Mouse (Mus musculus) megakaryocyte progenitor cell, adult 5-6 weeks (primary cell): ENCODE measurements around the gene Susd1. TPM values are rescaled to one million over a fixed set of nuclear protein-coding genes. Genes with fewer than 3 reads are reported as not detected.
A peak's percentile ranks its signal among the peaks of the same experiment; 100 is the strongest.

Experiments
- ATAC-seq: replicated peaks from 2 replicates; pipeline ENCODE4 v1.8.0; 2016; ENCODE audit warnings: mild to moderate bottlenecking, moderate TSS enrichment, inconsistent platforms; ENCODE audit not compliant: poor library complexity
- total RNA-seq, 2 experiments: library from RNA; stranded (forward) in 1 of 2; stranded (reverse) in 1 of 2; fragments of 157-497, 149-512 nt in 1 of 2; fragments of 200-1000 nt in 1 of 2; gene quantifications; 2 replicates each; pipeline versions ENCODE4 v1.2.3 to v1.2.4; 2015 to 2017

The Susd1 gene
- total RNA-seq, 2 experiments from 2014 or later: 54.3 to 92.2 TPM

GRCm38 (mm10) chr4:59326031-59326760 lies 112.2 kb downstream of the Susd1 start:
- ATAC-seq: no peak

DNA sequence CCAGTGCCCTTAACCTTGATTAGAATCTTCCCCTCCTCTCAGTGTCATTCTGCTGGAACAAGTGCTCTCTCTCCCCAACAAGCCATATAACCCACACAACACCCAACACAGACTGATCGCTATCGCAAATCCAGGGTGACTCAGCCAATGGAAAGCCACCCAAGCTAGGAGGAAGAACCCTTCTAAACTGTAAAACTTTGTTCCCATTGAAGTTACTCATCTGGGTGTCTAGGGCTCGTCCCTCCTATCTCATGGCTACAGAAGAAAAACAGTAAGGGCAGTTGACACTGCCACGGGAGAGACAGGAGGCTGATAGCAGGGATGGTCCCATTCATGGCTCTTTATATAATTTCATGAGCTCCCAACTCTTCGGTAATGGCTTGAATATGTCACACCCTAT lies 114.1 kb downstream of the Susd1 start:
- peak; percentile 86 for ATAC-seq

GRCm38 (mm10) chr4:59323231-59323651 lies 115.2 kb downstream of the Susd1 start:
- no peak for ATAC-seq

DNA sequence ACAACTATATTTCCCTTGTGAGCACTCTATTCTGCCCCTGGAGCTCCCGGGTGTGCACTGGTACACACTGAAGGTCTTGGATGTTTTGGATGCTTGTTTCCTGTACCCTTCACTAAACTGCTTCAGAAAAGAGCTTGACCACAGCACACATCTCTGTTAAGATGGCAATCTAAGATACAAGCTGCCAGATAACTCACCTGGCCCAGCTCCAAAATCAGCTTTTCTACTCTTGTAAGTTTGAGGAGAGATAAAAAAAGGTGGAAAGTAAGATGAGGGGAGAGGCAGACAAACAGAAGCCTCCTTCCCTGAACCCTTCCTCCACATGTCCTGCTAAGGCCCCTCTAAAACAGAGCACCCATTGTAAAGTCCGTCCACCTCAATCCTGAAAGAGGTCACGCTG lies 115.7 kb downstream of the Susd1 start:
- no peak for ATAC-seq

- ATAC-seq: no peak
Observed at GRCm38 (mm10) chr4:59322056-59322455, 116.4 kb downstream of the Susd1 start.

- ATAC-seq: no peak
Observed at GRCm38 (mm10) chr4:59321181-59322008, 117.0 kb downstream of the Susd1 start.

DNA sequence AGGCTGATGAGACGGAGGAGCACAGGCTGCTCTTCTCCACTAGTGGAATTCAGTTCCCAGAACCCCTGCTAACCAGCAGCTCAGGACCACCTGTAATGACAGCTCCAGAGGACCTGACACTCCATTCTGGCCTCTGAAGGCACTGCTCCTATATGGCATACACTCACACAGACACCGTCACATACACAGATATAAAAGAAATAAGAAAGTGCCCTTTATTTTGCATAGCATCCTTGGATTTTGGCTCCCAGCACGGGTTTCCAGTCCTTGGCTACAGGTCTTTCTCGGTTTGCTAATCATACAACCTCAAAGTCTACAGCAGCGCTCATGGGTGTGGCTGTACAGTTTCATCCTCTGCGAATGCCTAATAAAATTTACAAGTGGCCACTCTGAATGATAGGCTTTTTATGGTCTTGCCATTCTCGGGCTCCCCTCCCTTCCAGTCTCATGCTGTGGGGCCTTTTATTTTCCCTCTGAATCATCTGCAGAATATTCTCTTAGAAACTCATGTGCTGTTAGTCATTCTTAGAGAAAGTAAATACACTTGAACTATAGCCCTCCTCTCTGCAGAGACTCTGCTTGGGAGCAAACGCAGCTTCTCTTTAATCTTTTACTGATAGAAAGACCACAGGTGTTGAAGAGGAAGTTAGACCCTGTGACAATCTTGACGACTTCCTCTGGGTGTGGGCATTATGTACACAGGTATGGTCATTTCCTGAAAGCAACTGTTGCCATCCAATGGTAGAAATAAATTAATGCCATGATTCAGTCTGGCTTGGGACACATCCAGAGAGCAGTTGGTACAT lies 119.1 kb downstream of the Susd1 start:
- ATAC-seq: no peak

- ATAC-seq: no peak
Observed at GRCm38 (mm10) chr4:59318602-59319001, 119.8 kb downstream of the Susd1 start.

DNA sequence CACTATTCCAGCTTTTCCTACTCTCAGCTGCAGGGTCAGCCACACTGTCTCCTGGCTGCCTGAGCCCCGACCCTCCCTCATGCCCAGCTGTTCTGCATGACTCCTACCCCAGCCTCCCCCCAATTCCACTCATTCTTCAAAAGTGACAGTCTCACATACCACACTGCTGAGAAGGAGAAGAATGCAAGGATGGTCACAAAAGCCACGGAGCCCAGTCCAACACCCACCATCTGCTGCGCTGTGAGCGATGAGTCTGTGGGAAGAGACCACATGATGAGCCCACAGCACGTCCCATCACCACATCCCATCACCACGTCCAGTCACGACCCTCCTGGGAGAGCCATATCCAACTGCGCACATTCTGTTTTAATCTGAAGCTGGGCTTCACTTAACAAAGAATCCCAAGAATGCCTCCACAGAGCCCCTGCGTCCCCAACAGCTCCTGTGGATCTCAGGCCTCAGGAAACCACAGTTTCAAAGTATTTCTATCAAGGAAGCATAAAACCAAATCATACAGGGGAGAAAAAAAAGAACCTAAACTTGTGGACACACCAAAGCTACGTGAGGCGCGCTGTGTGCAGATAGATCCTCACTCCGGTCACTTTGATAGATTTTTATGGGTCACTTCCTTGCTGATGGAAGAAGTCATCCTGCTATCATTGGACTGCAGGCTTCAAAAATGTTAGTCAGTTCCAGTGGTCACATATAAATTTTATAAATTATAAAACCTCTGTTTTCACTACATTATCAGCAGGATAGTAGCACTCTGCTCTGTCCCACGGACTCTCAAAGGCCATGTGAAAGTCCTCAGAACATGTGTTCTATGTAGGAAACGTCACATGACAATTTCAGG lies 122.7 kb downstream of the Susd1 start:
- ATAC-seq: no peak

GRCm38 (mm10) chr4:59314939-59315552 lies 123.4 kb downstream of the Susd1 start:
- no peak for ATAC-seq

DNA sequence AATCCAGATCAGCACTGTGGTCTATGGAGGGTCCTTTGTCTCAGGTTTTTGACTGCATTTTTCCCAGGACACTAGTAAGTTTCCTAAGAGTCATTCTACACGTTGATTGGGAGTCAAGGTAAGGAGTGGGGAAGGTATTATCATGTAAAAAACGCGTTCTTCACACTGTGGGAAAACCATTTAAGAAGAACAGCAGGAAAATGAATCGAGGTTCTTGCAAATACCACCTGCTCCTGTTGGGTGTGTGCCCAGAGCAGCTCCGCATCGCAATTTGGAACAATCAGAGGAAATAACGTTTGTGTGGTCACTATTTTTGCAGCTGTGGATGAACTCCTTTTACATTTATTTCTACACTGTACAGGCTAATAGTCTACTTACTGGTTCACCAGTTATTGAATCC lies 125.5 kb downstream of the Susd1 start:
- ATAC-seq: no peak

DNA sequence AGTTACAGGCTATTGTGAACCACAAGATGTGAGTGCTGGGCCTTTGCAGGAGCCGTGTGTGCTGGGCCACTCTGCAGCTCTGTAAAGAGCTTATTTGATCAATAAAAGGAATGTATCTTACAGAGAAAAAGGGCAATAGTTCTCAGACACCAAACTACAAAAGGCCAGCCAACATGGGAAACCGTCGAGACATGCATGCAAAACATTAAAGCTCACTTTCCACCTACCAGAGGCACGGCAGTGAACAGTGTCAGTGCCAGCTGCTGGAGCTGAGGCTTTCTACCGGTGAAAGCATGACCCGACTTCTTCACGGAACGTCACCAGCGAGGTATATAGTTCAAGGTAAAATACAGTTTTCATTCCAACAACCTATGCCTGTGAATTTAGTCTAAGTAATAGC lies 127.8 kb downstream of the Susd1 start:
- no peak for ATAC-seq

DNA sequence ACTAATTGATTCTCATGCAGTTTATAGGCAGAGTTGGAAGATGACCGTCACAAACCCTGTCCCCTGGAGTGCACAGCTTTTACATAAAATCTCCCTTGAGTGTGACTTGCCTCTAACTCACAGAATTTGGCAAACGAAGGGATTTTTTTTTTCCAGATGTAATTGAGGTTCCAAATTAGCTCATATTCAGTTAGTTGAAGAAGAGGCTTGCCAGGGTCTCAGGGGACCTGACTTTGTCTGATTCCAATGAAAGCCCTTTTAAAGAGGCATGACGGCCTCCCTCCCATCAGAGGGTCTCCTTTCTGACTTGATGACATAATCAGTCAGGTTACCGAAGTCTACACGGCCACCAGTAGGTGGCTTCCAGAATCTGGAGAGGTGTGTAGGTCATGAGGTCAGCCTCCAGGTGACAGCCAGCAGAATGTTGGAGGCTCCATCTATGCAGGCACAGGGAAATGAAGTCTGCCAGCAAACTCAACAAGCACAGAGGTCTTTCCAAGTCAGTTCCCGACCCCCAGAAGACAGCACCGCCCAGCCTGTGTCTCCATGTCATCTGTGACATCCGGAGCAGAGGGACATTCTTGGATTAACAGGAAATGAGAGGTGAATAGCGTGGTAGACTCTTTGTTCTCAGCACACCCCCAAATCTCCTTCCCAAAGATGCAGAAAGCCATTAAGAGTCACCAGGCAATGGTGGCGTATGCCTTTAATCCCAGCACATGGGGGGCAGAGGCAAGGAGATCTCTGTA lies 130.4 kb downstream of the Susd1 start:
- ATAC-seq: peak; percentile 37; the same call in 1 of the 2 replicates

- ATAC-seq: peak; percentile 26; the same call in 1 of the 2 replicates
Observed at GRCm38 (mm10) chr4:59302387-59302786, 136.0 kb downstream of the Susd1 start.

DNA sequence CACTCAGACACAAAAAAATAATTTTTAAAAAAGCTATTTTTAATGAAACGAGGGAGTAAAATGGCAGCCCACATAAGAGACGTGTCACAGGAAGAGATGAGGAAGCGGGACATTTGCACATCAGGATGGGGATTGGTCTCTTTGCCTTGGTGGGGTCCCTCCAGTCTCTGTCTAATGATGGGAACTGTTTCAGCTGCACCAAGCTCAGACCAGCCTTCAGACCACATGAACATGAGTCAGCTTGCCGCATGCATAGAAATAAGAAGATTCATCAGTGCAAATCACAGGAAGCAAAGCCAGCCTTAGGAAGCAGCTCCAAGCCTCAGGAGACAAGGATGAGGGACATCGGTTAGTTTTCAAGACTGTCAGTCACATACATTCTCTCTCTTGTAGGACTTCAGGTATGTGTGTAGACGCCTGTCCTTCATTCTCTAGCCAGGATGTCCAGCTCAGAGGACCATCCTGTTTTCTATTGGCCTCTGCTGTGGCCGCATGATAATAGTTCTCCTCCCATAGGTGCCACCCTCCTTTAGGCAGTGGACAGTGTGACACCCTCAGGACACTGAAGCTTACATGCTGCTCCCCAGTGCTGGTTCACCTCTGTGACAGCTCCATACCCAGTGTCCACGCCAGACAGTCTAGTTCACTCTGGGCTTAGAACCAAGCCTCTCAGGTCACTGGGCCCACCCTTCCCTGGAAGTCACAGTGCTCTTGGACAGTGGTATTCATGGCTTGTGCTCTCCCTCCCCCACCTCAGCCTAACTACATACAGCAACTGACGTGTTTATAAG lies 137.2 kb downstream of the Susd1 start:
- 0 out of 2 replicates have a peak, but pooled peaks have one; percentile 20 for ATAC-seq

GRCm38 (mm10) chr4:59298719-59299496 lies 139.5 kb downstream of the Susd1 start:
- peak; percentile 69 for ATAC-seq

DNA sequence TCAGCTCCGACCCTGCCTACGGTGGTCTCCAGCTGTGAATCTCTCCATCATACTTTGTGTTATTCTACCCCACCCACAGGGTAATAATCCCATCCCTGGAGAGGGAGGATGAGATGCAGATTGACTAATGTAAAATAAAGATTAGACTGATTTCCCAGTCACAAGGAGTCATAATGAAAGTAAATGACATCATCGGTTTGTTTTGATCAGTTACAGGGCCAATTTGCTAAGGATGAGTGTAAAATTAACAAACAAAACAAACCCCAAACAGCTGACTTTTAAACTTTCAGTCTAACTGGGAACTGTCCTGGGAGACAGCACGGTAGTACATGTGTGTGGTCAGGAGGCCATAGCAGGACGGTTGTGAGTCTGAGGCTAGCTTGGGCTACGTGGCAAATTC lies 143.3 kb downstream of the Susd1 start:
- ATAC-seq: no peak
